In genomic region chr1:181543711-181544383, GRCm38 (mm10) we compare ENCODE assay signal across 9 mouse cellular contexts. TPM values are rescaled to one million over a fixed set of nuclear protein-coding genes. Genes with fewer than 3 reads are reported as not detected.
DNase-seq lines count a peak whose midpoint lies in the region; ATAC-seq lines count a peak whose summit lies in the region.
"Had no signal": no experiment of that assay in that cellular context is flagged by ENCODE, and none has a peak within 500 bp of the region (broad histone marks: within the 10 kb centered on the region; RNA-seq: fewer than 3 reads in every experiment).

No protein-coding gene starts in this region.

- no peak overlapping the region for H3K27ac ChIP-seq in limb, embryonic 10.5 days

- DNase-seq in heart, postnatal 4 days = peak; percentile 55
- no peak for DNase-seq in heart, adult 9 months (ENCODE audit: low spot score in 2 of 2)
- DNase-seq in urinary bladder, postnatal 25 days (ENCODE audit: low spot score) = peak; percentile 25
- no peak for DNase-seq in urinary bladder, postnatal 10 days (ENCODE audit: low spot score)
- DNase-seq in kidney, adult 8-10 months = peak; percentile 48 to 67
- peak; percentile 62 for DNase-seq in testis, postnatal 10 days (ENCODE audit: low spot score)
- DNase-seq in limb, embryonic 10.5 days (ENCODE audit: low spot score) = no peak

- H3K4me3 ChIP-seq in limb, embryonic 10.5 days = no peak overlapping the region

- H3K9me3 ChIP-seq in limb, embryonic 10.5 days (replicated peaks) = no peaks in the 10 kb centered on the region

- peaks cover 18% of the 10 kb centered on the region for H3K4me1 ChIP-seq in limb, embryonic 10.5 days

- WGBS in limb, embryonic 10.5 days = 72% methylated on average over 5 of the region's 5 CpGs

- no peak for ATAC-seq in inflammation-experienced regulatory T-cells, adult 6 months

- H3K27me3 ChIP-seq in limb, embryonic 10.5 days (ENCODE audit: low read depth, poor library complexity, severe bottlenecking) = no peaks in the 10 kb centered on the region

- no peaks in the 10 kb centered on the region for H3K36me3 ChIP-seq in limb, embryonic 10.5 days

RNA-seq across cellular contexts. Expression of gene Dnah14, which starts 32.5 kb away (rescaled TPM):
- not detected for total RNA-seq in heart, postnatal 4 days (2021)
- polyA plus RNA-seq in limb, embryonic 10.5 days (2016; fragmentation: Nextera tagmentation; extraction: Ambion mirVana) = 1.7 TPM in 2 replicates
- polyA plus RNA-seq in inflammation-experienced regulatory T-cells, adult 6 months (2017; shearing (Covaris generic)) = 1 to 10 TPM; 3.0 to 5.2 (median 3.1) TPM

RNA-seq across cellular contexts. Expression of gene Ccdc121, which starts 32.6 kb away (rescaled TPM):
- total RNA-seq in heart, postnatal 4 days (2021) = not detected
- not detected in 2 replicates for polyA plus RNA-seq in limb, embryonic 10.5 days (2016; fragmentation: Nextera tagmentation; extraction: Ambion mirVana)
- polyA plus RNA-seq in inflammation-experienced regulatory T-cells, adult 6 months (2017; shearing (Covaris generic)) = not detected
- polyA plus RNA-seq: forebrain, embryonic 11.5 days had no signal

Comparison
In these comparisons a context has a peak if more than half of its experiments do, and no peak if none do; other contexts are left out.
1. DNase-seq: peak in heart, postnatal 4 days (single experiment), urinary bladder, postnatal 25 days (single experiment), kidney, adult 8-10 months (2 of 2) and testis, postnatal 10 days (single experiment); none in heart, adult 9 months (0 of 2), urinary bladder, postnatal 10 days (single experiment) and limb, embryonic 10.5 days (single experiment).